Mouse (Mus musculus) megakaryocyte, embryonic 14.5 days (primary cell): Measurements from ENCODE around the gene Taf1b.

Experiments used
- FLI1 ChIP-seq: IDR thresholded peaks from 2 replicates; pipeline ENCODE4 v1.6.1; 2012; ENCODE audit warnings: low read length, inconsistent platforms, mixed read lengths
- GATA1 ChIP-seq: IDR thresholded peaks from 3 replicates; pipeline ENCODE4 v1.6.1; 2012; ENCODE audit warnings: mixed read lengths, low read length, inconsistent platforms, borderline replicate concordance

- TF ChIP-seq FLI1 = no peak
- no peak for TF ChIP-seq GATA1
These were observed 75.1 kb downstream of the Taf1b start for GRCm38 (mm10) chr12:24573275-24573580.
